Mouse (Mus musculus): Measurements from ENCODE around the gene Matn1.

Gene Matn1

DNA sequence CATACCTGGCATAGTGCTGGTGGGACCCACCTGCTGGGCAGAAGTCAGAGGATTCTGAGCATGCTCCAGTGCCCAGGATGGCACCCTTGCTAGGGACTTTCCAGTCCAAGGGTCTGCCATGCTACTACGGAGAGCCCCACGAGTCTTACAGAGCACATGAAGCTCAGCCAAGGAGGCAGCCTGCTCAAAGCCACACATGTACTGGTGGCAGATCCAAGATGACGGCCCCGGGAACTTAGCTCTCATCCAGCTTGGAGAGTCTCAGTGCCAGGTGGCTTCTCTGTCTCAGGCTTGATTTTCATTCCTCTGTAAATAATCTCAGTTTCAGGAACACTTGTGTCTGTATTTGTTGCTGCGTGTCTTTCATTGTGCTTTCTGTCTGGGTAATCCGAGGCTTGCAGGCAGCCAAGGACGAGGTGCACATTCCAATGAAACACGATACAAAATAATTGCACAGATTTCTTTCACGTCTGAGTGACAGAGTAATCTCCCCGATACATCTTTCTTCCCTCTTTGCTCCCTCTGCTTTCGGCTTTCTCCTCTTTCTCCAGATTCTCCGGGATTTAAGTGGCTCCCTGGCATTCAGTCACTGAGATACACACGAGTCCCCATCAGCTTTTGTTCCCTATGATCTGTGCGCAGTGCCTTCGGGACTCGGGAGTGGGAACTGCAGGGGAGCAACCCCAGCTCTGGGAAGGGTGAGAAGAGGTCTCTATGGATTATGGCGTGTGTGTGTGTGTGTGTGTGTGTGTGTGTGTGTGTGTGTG is 40.4 kb downstream of the Matn1 start:
- DNase-seq (ENCODE audit: low spot score), result no peak

DNA sequence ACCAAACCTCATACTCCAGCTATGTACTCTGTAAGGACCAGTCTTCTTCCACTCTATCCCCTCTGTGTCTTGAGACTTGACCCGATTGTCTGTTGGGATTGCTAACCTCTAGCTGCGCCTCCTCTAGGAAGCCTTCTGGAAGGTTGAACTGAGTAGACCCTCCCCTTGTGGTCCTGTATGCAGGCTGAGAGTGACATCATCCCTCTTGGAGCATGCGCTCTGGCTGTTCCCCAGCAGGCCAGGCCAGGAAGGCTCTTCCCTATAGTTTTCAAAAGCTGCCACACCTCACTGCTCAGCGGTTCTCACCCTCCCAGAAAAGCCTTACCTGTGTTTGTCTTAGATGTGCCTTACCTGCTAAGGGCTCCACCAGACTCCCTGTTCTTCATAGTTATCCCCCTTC is 42.9 kb downstream of the Matn1 start:
- no peak for DNase-seq (ENCODE audit: low spot score)

- DNase-seq (ENCODE audit: low spot score), result no peak
Measured at GRCm38 (mm10) chr4:130988219-130988839, 44.1 kb downstream of the Matn1 start.

DNA sequence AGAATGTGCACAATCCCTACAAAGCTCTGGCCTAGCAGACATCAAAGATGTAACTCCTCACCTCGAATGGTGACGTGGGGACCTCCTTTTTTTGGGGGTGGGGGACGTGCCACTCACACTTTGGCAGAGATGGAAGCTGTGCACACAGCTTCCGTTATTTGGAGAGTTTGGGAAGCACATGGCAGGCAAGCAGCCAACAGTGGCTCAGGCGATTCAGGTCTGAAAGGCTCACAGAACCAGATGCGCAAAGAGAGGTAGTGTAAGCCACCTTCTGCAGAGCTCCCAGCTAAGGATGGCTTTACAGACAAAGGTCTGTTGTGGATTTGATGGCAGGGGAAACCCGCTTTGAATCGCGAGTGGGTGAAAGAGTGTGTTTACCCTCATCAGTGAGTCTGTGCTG is 45.0 kb downstream of the Matn1 start:
- DNase-seq (ENCODE audit: low spot score), result no peak

- DNase-seq (ENCODE audit: low spot score), result no peak
Measured at GRCm38 (mm10) chr4:130990966-130991365, 46.8 kb downstream of the Matn1 start.

- DNase-seq (ENCODE audit: low spot score), result no peak
Measured at GRCm38 (mm10) chr4:130994556-130994955, 50.4 kb downstream of the Matn1 start.

GRCm38 (mm10) chr4:130999744-131000527 is 55.8 kb downstream of the Matn1 start:
- DNase-seq (ENCODE audit: low spot score), result no peak

GRCm38 (mm10) chr4:131000614-131001178 is 56.5 kb downstream of the Matn1 start:
- no peak for DNase-seq (ENCODE audit: low spot score)

Measured in ovary, adult 18-20 months (tissue).